Mouse (Mus musculus): ENCODE results near the gene 7530416G11Rik.

7530416G11Rik gene

GRCm38 (mm10) chr15:85503127-85503526, at the start of gene 7530416G11Rik:
Gene 7530416G11Rik (minus strand): TSS chr15:85503227.
- DNase-seq = no peak

DNA sequence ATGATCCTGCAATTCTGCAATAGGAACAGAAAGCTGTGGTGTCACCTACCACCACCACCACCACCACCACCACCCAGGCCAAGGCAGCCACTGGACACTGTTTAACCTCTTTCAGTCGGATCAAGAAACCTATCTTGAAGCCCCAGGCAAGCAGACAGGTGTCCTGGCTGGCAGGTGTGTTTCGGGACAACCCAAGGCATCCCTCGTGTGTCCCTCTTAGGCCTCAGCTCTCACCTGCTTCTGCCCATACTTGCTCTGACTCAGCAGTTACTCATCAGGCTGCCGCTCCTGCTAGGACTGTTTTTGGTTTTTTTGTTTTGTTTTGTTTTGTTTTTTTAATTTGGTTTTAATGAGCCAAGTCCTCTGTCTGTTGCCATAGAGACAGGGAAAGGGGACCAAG, 43.5 kb upstream of the 7530416G11Rik start:
- no peak for DNase-seq

DNA sequence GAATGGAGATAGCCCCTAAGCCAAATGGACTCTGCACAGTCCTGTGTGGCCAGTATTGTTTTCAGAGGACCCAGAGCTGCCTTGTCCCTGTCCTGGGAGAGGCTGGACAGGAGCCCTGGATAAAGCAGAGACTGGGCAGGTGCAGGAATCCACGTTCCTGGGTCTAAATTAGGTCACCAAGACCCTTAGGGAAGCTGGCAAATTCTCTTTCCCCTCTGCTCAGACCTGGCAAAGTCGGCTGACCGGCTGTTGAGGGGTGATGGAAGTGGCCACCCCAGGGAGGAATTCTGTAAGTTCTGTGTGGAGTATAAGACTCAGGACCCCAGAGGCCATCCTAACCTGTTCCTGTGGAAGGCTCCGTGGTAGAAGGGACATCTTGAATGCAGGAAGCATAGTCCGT, 42.3 kb upstream of the 7530416G11Rik start:
- no peak for DNase-seq

DNA sequence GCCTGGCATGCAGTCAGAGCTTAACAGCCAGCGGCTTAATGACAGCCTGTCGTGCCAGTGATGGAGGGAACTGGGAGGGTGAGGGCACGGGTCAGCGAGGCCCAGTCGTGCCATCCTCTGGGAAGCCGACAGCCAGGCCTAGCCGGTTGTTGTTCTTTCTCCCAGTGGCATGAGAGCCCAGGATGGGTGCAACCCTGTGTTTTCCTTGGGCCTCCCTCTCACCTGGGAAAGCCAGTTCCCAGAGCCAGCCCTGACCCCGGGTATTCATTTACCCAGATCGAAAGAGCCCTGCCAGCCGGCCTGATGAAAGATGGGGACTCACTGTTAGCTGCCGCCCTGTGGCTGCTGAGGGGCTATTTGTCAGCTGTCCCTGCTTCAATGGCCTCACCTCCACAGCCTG, 35.1 kb upstream of the 7530416G11Rik start:
- no peak for DNase-seq

GRCm38 (mm10) chr15:85537151-85537550, 34.1 kb upstream of the 7530416G11Rik start:
- DNase-seq = no peak

- no peak for DNase-seq
These were observed 31.6 kb upstream of the 7530416G11Rik start for GRCm38 (mm10) chr15:85534646-85535045.

DNA sequence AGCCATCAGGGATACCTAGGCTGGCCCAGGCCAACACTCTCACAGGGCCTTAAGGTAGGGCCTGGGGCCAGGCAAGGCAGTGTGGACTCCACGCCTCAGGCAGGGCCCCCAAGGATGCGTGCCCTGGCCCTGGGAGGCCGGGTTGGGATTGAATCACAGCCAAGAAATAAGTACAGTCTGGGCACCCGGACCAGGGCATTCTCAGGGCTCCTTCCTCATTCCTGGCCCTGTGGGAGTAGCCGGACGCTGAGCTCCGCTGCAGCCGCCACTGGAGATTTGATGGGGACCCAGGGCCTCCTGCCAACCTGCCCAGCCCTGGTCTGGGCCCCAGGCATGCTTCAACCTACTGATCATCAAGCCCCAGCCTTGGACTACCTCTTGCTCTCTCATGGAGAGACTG, 31.2 kb upstream of the 7530416G11Rik start:
- DNase-seq = no peak

GRCm38 (mm10) chr15:85532063-85532462, 29.0 kb upstream of the 7530416G11Rik start:
- no peak for DNase-seq

- no peak for DNase-seq
These were observed 26.9 kb upstream of the 7530416G11Rik start for GRCm38 (mm10) chr15:85529911-85530310.

- no peak for DNase-seq
These were observed 21.4 kb upstream of the 7530416G11Rik start for GRCm38 (mm10) chr15:85524404-85524950.

DNA sequence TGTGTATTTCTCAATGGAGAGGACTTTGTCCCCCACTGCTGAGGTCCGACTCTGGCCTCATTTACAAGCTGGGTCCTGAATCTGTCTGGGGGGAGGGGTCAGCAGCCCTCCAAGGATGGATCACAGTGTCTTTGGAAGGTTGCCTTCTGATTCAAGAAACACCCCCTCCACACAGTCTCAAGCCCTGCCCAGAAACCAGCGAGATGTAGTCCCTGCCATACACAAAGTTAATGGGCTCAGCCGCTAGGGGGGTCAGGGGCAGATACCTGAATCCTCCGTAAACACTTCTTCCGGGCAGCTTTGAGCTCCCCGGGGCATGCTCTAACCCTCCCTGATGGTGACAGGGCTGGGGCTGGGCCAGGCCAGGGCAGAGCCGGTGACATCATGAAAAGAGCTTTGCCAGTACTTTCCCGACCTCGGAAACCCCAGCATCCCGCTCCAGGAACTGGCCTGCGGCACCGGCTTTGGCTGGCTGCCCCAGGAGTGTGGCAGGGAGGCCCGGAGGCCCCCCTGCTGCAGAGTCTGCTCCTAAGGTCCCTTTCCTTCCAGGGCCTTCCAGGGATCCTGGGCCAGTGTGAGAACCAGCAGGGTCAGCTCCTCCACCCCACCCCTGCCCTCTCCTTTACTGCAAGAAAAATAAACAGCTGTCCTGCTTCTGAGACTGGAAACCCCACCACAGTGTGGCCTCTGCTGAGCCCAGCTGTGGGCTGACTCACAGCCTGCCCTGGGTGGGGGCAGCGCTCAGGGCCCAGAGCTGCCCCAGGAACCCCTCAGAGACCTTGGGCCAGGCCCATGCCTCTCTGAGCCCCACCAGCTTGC, 20.4 kb upstream of the 7530416G11Rik start:
- peak; percentile 6 for DNase-seq

DNA sequence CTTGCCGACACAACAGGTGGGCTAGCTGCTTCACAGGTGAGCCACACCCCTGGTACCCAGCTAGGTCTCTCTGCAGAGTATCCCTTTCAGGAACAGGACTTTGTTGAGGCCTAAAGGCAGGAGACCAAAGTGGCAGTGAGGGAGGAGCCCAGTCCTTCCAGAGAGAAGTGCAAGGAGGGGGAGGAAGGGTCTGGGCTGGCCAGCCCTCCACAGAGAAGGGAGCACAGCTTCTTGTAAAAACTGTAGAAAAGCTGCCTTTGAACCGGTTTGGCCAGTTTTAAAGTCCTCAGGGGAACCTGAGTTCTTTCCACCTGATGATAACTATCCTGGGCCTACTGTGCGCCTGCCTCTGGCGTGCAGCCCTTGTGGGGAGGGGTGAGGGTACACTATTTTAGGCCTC, 16.4 kb upstream of the 7530416G11Rik start:
- DNase-seq = no peak

DNA sequence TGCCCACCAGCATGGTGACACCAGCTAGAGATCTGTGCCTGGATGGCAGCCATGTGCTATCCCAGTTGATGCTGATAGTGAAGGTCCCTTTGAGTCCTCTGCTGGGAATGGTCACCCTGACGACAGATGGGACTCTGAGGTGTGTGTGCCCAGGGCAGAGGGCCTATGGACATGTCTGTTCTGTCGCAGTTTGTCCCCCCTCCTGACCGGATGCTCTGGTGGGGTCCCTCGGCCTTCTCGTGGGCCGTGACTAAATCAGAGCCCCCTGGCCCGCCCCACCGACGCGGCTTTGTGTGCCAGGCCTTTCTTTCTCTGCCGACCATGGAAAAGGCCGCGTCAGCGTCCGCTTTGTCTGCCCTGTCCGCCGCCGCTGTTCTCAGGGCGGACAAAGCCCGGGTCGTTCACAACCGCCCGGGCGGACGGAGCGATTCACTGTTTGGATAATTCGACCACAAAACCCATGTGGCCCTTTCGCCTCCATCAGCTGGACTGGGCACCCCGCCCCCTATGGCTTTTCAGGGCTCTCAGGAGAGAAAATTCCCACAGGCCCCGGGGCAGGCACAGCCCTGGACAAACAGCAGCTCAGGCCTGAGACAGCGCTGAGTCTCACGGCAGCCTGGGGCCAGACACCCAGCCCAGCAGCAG, 4.5 kb upstream of the 7530416G11Rik start:
- DNase-seq = no peak

DNA sequence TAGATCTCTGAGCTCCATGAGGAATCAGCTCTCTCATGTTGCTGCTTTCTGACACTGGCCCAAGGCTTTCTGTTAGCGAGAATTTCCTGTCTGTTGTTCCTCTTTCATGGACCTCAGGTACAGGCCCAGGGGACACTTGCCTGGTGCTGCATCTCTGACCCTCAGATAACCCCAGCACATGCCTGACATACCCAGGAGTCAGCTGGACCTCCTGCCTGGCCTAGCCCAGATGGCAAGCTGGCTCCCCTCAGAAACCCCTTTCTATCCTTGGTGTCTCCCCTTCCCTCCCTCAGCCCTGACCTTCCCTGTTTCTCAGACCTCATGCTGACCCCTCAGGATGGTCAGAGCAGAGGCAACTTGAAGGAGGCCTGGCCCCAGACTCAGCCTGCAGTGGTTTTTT, 3.7 kb upstream of the 7530416G11Rik start:
- no peak for DNase-seq

DNA sequence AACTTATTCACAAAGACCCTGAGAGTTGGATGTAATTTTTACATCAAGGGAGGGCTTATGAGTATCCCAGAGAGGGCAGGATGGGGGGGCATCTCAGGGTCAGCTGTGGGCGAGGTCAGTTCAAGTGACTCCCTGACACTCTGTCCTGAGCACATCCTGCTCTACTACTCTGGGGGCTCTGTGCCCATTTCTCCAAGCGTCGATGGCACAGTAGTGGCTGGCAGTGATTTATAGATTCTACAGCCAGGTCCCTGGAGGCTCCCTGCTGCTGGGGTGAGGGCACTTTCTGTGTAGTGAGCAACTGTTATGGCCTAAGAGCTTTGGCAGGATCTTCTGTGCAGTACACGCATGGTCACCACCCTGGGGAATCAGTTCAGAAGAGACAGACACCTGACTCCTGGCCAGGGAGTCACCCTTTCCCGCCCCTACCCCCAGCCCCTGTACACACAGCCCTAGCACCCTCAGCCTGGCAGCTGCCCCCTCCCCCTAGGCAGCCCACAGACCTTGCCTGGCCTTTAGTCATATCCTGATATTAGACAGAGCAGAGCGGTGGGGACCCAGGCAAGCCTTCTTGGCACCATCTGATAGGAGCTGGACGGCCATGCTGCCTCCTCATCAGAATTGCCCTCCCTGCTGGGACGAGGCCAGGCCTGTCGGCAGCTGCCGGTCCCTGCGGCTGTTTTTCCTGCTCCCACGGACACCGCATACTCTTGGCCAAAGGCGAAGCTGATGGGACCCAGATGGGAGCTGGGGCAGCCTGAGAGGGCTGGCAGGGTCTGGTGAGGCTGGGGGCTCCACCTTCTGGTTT, 2.3 kb upstream of the 7530416G11Rik start:
- DNase-seq = no peak

DNA sequence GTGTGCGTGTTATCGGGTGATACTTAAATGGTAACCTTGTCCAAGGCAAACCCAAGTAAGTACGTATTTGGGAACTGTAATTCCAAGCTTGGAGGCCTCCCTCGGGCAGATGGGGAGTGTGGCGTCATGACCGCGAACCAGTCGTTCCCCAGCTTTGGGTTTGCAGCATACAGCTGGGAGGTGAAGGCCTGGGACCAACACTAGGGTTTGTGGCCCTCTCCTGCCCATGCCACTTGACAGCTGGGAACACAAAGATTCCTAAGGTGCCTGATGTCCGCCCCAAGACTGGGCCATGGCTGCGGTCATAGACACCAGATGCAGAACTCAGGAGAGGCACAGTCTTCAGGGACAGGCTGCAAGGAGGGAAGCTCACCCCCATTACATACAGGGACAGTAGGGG, 2.8 kb downstream of the 7530416G11Rik start:
- DNase-seq = no peak

- no peak for DNase-seq
These were observed 5.0 kb downstream of the 7530416G11Rik start for GRCm38 (mm10) chr15:85497981-85498475.

- no peak for DNase-seq
These were observed 5.5 kb downstream of the 7530416G11Rik start for GRCm38 (mm10) chr15:85497548-85497947.

DNA sequence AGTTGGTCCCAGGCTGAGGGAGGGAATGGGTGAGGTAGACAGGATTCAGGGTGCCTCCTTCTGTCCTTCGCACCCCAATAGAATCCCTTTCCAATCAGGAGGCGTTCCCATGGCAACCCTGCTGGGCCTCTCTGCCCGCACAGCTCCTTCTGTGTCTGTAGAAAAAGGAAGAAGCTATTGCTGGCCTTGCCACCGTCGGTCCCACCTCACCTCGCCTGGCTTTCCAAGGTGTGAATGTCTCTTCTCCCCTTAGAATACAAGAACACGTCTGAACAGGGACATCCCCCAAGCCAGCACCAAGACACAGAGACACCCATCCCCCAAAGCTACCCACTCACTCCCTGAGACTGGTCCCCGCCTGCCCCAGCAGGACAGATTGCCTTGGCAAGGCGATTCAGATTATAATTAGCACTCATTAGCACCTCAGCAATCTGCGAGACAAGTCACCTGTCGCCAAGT, 8.8 kb downstream of the 7530416G11Rik start:
- no peak for DNase-seq

- no peak for DNase-seq
These were observed 13.3 kb downstream of the 7530416G11Rik start for GRCm38 (mm10) chr15:85489751-85490150.

DNA sequence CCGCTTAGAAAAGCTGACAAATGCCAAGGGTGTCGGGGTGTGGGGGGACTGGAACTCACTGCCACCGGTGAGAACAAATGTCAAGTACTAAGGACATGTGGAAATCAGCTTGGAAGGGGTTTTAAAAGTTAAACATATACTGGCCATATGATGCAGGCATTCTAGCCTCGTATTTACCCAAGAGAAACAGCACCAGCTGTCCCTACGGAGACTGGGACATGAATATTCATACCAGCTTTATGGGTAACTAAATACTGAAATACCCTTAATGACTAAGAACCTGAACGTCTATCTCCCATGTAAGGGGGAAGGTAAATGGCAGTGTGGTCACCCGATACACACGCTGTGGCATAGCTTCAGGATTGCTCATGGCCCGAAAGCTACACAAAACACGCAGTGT, 14.1 kb downstream of the 7530416G11Rik start:
- no peak for DNase-seq

DNA sequence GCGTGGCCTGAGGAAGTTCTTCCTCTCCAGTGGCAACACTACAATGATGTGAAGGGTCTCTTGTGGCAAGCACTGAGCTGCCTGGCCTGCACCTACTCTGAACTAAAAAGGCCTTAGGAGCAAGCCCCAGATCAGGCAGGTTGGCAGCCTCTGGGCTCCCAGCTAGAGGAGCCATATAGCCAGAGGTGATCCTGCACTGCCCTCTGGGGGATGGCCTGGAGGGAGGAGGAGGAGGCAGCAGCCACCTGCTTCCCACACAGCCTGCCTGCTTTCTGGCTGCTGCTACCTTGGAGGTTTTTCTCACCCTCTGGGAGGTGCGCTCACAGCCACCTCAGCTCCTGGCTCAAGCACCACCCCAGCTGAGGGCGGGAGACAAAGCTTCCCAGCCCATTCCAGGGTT, 22.4 kb downstream of the 7530416G11Rik start:
- peak; percentile 30 for DNase-seq

- no peak for DNase-seq
These were observed 23.1 kb downstream of the 7530416G11Rik start for GRCm38 (mm10) chr15:85479919-85480318.
